Mouse (Mus musculus) 3134 (cell line): ENCODE measurements around the gene Gbe1.

Source experiments
- DNase-seq: peaks from one replicate; pipeline ENCODE4 v3.0.0-alpha.2; 2011; ENCODE audit warnings: low spot score; ENCODE audit not compliant: insufficient read length; ENCODE audit errors: extremely low read depth

Gene Gbe1

GRCm38 (mm10) chr16:70352571-70352970 is 38.8 kb downstream of the Gbe1 start:
- no peak for DNase-seq

GRCm38 (mm10) chr16:70353058-70353457 is 39.3 kb downstream of the Gbe1 start:
- DNase-seq = peak; percentile 33

- no peak for DNase-seq
Observed at GRCm38 (mm10) chr16:70358326-70358725, 44.6 kb downstream of the Gbe1 start.

GRCm38 (mm10) chr16:70365229-70365628 is 51.5 kb downstream of the Gbe1 start:
- no peak for DNase-seq

- no peak for DNase-seq
Observed at GRCm38 (mm10) chr16:70381045-70381444, 67.3 kb downstream of the Gbe1 start.

GRCm38 (mm10) chr16:70385494-70385893 is 71.7 kb downstream of the Gbe1 start:
- DNase-seq = no peak

GRCm38 (mm10) chr16:70387385-70387784 is 73.6 kb downstream of the Gbe1 start:
- no peak for DNase-seq

- no peak for DNase-seq
Observed at GRCm38 (mm10) chr16:70395276-70395675, 81.5 kb downstream of the Gbe1 start.

- no peak for DNase-seq
Observed at GRCm38 (mm10) chr16:70407780-70408179, 94.0 kb downstream of the Gbe1 start.

GRCm38 (mm10) chr16:70421077-70421476 is 107.3 kb downstream of the Gbe1 start:
- DNase-seq = no peak

GRCm38 (mm10) chr16:70449520-70449919 is 135.8 kb downstream of the Gbe1 start:
- no peak for DNase-seq

GRCm38 (mm10) chr16:70475583-70475982 is 161.8 kb downstream of the Gbe1 start:
- DNase-seq = no peak

- no peak for DNase-seq
Observed at GRCm38 (mm10) chr16:70476161-70476560, 162.4 kb downstream of the Gbe1 start.

- no peak for DNase-seq
Observed at GRCm38 (mm10) chr16:70480494-70480893, 166.7 kb downstream of the Gbe1 start.

GRCm38 (mm10) chr16:70506457-70506856 is 192.7 kb downstream of the Gbe1 start:
- peak; percentile 43 for DNase-seq

GRCm38 (mm10) chr16:70510938-70511337 is 197.2 kb downstream of the Gbe1 start:
- no peak for DNase-seq

- DNase-seq = no peak
Observed at GRCm38 (mm10) chr16:70522861-70523260, 209.1 kb downstream of the Gbe1 start.

- DNase-seq = no peak
Observed at GRCm38 (mm10) chr16:70523566-70523965, 209.8 kb downstream of the Gbe1 start.

GRCm38 (mm10) chr16:70524273-70524672 is 210.5 kb downstream of the Gbe1 start:
- no peak for DNase-seq

- no peak for DNase-seq
Observed at GRCm38 (mm10) chr16:70527224-70527623, 213.5 kb downstream of the Gbe1 start.

GRCm38 (mm10) chr16:70535224-70535623 is 221.5 kb downstream of the Gbe1 start:
- DNase-seq = no peak

- DNase-seq = no peak
Observed at GRCm38 (mm10) chr16:70550835-70551234, 237.1 kb downstream of the Gbe1 start.

GRCm38 (mm10) chr16:70561635-70562348 is 248.0 kb downstream of the Gbe1 start:
- DNase-seq = no peak
